ENCODE assay signal across 8 mouse cellular contexts in genomic region chr2:71530391-71531123, GRCm38 (mm10). TPM values are rescaled to one million over a fixed set of nuclear protein-coding genes. Genes with fewer than 3 reads are reported as not detected.
DNase-seq lines count a peak whose midpoint lies in the region; ATAC-seq lines count a peak whose summit lies in the region.

No protein-coding gene starts in this region.

- peak overlapping the region; percentile 53 for H3K4me3 ChIP-seq in limb, embryonic 12.5 days (replicated peaks)

- no peak for ATAC-seq in limb, embryonic 12.5 days (ENCODE audit: insufficient number of reproducible peaks, insufficient read depth, low FRiP score, low TSS enrichment, low read depth)
- ATAC-seq in erythroid progenitor cell, adult 5-6 weeks (replicated peaks; ENCODE audit: low FRiP score, poor library complexity, severe bottlenecking) = no peak

- H3K36me3 ChIP-seq in limb, embryonic 12.5 days = no peaks in the 10 kb centered on the region

- H3K4me2 ChIP-seq in limb, embryonic 12.5 days = peak overlapping the region; percentile 92

- no peak overlapping the region for H3K27ac ChIP-seq in limb, embryonic 12.5 days

- WGBS in limb, embryonic 12.5 days = under 1% methylated on average over 34 of the region's 34 CpGs

- DNase-seq in embryo, embryonic 10 days (ENCODE audit: low spot score) = peak; percentile 12
- no peak for DNase-seq in embryo, embryonic 9.5 days (ENCODE audit: extremely low spot score)
- DNase-seq in thymus, postnatal 4 days = peak; percentile 40
- DNase-seq in thymus, postnatal 0 days (ENCODE audit: low spot score) = no peak
- DNase-seq in adrenal gland, adult 2 months = no peak
- DNase-seq in thymus, postnatal 36 days = no peak

- H3K9me3 ChIP-seq in limb, embryonic 12.5 days = no peaks in the 10 kb centered on the region

- peaks cover 96% of the 10 kb centered on the region for H3K27me3 ChIP-seq in limb, embryonic 12.5 days

- H3K9ac ChIP-seq in limb, embryonic 12.5 days (replicated peaks) = 0 out of 2 replicates have a peak overlapping the region, but pooled peaks have one; percentile 18

- peaks cover 30% of the 10 kb centered on the region for H3K4me1 ChIP-seq in limb, embryonic 12.5 days (replicated peaks)

RNA-seq across cellular contexts. Expression of gene Dlx1, which starts 2.6 kb away (rescaled TPM):
- polyA plus RNA-seq in thymus, postnatal 0 days (2015; fragmentation: Nextera tagmentation; extraction: Ambion mirVana) = 0.12 and 0.44 TPM in 2 replicates
- polyA plus RNA-seq in limb, embryonic 12.5 days (2016; fragmentation: Nextera tagmentation; extraction: Ambion mirVana) = 5.6 and 6.3 TPM in 2 replicates
- total RNA-seq in erythroid progenitor cell, adult 5-6 weeks (2015; ENCODE audit: low replicate concordance) = 2.2 TPM in 1 of 2 replicates, not detected in the other
- not detected in 2 replicates for total RNA-seq in erythroid progenitor cell, adult 5-6 weeks (2017; ENCODE audit: low replicate concordance)
- total RNA-seq in adrenal gland, adult 2 months (2021) = under 1 TPM; 0.14 to 0.31 TPM
- polyA plus RNA-seq in adrenal gland, adult 2 months (2012; rRNA removed) = 0.26 and 1.2 TPM in 2 replicates

RNA-seq across cellular contexts. Expression of gene Dlx2, which starts 16.0 kb away (rescaled TPM):
- polyA plus RNA-seq in thymus, postnatal 0 days (2015; fragmentation: Nextera tagmentation; extraction: Ambion mirVana) = 0.05 TPM in 1 of 2 replicates, not detected in the other
- 6.0 and 7.0 TPM in 2 replicates for polyA plus RNA-seq in limb, embryonic 12.5 days (2016; fragmentation: Nextera tagmentation; extraction: Ambion mirVana)
- not detected in 2 replicates for total RNA-seq in erythroid progenitor cell, adult 5-6 weeks (2015; ENCODE audit: low replicate concordance)
- total RNA-seq in erythroid progenitor cell, adult 5-6 weeks (2017; ENCODE audit: low replicate concordance) = not detected in 2 replicates
- under 1 TPM; 0.26 to 0.28 TPM for total RNA-seq in adrenal gland, adult 2 months (2021)
- polyA plus RNA-seq in adrenal gland, adult 2 months (2012; rRNA removed) = 0.54 and 0.80 TPM in 2 replicates

Comparison
In these comparisons a context has a peak if more than half of its experiments do, and no peak if none do; other contexts are left out.
1. DNase-seq: peak in embryo, embryonic 10 days (single experiment) and thymus, postnatal 4 days (single experiment); none in embryo, embryonic 9.5 days (single experiment), thymus, postnatal 0 days (single experiment), adrenal gland, adult 2 months (single experiment) and thymus, postnatal 36 days (0 of 2).